Mouse (Mus musculus) bone marrow, adult 2 months (tissue): ENCODE data around the gene Inca1. TPM values are rescaled to one million over a fixed set of nuclear protein-coding genes. Genes with fewer than 3 reads are reported as not detected.

Experiments used
- H3K27ac ChIP-seq: fragments of 200-500 bp; 2 replicates; pipeline ENCODE4 v1.5.1; 2012; ENCODE audit warnings: low read depth, mild to moderate bottlenecking, control low read depth, inconsistent platforms, low read length; ENCODE audit not compliant: control insufficient read depth, poor library complexity, insufficient read depth
- H3K4me1 ChIP-seq: fragments of 200-500 bp; 2 replicates; pipeline ENCODE4 v1.6.1; 2011; ENCODE audit warnings: low read length; ENCODE audit not compliant: control insufficient read depth, insufficient read depth
- H3K4me3 ChIP-seq: fragments of 200-500 bp; replicated peaks from 2 replicates; pipeline ENCODE3; 2011; ENCODE audit warnings: mild to moderate bottlenecking, low read depth, low read length, control low read depth; ENCODE audit not compliant: control insufficient read depth
- CTCF ChIP-seq: fragments of 200-500 bp; IDR thresholded peaks from 2 replicates; pipeline ENCODE4 v1.5.1; 2011; ENCODE audit warnings: low read length, control low read depth; ENCODE audit not compliant: control insufficient read depth, insufficient read depth
- POLR2A ChIP-seq: fragments of 200-500 bp; IDR thresholded peaks from 2 replicates; pipeline ENCODE4 v1.6.1; 2011; ENCODE audit warnings: low read depth, mild to moderate bottlenecking, control low read depth, low read length, borderline replicate concordance; ENCODE audit not compliant: control insufficient read depth
- WGBS: fragments of 180-500 bp; shearing (Covaris S2); methylation state at CpG from one replicate; pipeline ENCODE4 v1.1.7; 2018; 5-methylcytosine and 5-hydroxymethylcytosine counted together
- polyA plus RNA-seq: library from polyadenylated mRNA; stranded (reverse); fragments of >200 nt; gene quantifications from 2 replicates; pipeline ENCODE4 v1.2.4, GENCODE M21; 2011; ENCODE audit warnings: low replicate concordance; ENCODE audit not compliant: missing spikeins, insufficient read depth, insufficient read length

Gene Inca1
- polyA plus RNA-seq, 1 experiment = not detected

DNA sequence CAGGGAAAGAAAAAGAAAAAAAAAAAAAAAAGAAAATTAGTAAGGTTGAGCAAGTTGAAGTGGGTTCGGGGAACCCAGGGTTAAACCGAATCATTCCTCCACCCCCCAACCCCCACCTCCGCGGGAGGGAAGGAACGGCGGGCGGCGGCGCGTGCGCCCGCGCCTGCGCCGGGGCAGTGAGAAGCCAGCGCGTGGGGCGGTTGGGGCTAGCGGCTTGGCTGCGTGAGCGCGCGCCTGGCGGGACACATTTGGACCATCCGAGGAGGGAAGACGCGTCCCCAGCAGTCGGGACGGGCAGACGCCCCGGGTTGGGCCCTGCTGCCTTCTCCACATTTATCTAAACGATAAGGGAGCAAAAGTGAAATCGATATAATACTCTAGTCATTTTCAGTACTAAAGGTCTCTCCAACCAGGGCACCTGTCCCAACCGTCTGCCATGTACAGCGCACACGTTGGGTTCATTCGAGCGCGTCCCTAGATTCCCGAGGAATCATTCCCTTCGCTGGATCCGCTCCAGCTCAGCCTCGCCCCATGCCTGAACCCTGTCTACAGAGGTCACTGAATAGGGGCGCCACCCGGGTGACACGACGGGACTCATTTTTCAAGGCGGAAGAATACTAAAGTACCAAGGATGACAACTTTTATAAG is 44.9 kb downstream of the Inca1 start:
- TF ChIP-seq POLR2A (peak; percentile 67; the same call in 1 of the 2 replicates), CTCF (no peak)
- Histone ChIP-seq H3K4me1 (peaks cover 6% of the 10 kb centered on the region), H3K4me3 (peak overlapping the region; percentile 84), H3K27ac (peak overlapping the region; percentile 82)
- under 1% methylated on average over 48 of the region's 48 CpGs for WGBS

DNA sequence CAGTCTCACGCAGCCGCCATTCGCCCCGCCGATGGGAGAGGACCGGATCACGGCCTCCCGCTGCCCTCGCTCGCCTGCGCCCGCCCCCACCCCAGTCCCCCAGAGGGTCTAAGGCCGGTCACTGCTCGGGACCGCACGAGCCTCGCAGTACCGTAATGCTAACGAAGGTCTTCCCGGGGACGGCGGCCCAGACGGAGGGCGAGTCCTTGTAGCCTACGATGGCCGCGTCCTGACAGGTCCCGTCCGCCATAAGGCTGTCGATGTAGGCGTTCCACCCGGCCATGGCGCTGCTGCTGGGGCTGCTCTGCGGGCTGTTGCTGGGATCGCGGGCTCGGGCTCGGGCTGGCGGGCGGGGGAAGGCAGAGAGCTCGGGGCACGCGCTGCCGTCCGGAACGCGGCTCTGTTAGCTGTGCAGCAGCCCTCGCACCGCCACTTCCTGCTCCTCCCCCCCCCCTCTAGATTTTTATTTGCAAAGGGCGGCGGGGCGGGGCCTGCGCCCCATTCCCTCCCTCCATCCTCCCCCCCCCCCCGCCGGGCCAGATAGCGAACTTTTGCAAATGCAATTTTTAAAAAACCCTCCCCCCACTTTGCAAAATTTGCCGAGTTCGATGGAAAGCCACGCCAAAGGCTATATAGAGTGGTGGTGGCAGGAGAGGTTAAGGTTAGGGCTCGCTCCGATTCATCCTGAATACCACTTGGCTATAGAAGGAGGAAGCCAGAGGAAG is 45.6 kb downstream of the Inca1 start, which contains the start of gene Pfn1:
Pfn1 (minus strand) TSS at position 447 of the 725 bp plus-strand sequence.
- H3K27ac ChIP-seq = peak within 1 kb of the TSS; percentile 100
- H3K4me1 ChIP-seq = peaks cover 7% of the 10 kb centered on the region
- peak; percentile 96; the same call in 1 of the 2 replicates for TF ChIP-seq POLR2A
- no peak for TF ChIP-seq CTCF
- peak within 1 kb of the TSS; percentile 98 for H3K4me3 ChIP-seq
- under 1% methylated on average over 60 of the region's 61 CpGs for WGBS

DNA sequence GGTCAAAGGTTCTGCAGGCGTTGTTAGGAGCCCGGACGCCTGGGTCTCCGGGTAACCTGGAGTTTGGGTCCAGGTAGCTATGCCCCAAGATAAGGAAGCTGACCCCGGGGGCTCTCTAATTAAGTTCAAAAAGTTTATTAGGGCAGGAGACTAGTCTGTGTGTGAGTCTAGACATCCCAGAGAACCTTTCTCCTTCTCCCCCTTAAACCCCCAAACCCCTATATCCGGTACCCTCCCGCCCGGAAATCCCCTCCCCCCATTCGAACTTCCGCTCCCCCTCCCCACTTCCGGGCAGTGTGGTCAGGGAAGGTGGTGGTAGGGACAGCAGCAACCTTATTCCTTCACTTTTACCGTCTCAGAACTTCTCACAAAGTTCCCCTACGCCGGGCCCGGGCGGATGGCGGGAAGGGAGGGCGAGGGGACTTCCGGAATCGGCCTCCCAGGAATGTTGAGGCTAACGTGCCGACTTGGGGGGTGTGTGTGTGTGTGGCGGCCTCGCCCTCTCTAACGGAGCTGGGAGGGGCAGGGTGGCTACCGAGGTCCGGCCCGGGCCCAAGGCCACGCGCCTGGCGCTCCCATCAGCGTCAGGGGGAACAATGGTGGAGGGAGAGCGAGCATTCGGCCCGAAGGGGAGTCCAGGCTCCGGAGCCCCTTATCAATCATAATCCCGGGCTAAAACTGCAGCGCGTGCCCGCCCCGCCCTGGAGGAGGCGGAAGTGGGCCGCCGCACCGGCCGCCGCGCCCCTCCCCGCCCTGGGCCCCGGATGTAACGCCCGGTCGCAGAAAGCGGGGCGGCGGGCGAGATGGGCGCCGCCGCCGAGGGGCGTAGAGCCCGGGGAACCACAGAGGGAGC is 46.4 kb downstream of the Inca1 start:
- TF ChIP-seq POLR2A (peak; percentile 37; the same call in 1 of the 2 replicates), CTCF (no peak)
- peak overlapping the region; percentile 100 for H3K27ac ChIP-seq
- peak overlapping the region; percentile 98 for H3K4me3 ChIP-seq
- WGBS = under 1% methylated on average over 63 of the region's 63 CpGs
- H3K4me1 ChIP-seq = peaks cover 10% of the 10 kb centered on the region

DNA sequence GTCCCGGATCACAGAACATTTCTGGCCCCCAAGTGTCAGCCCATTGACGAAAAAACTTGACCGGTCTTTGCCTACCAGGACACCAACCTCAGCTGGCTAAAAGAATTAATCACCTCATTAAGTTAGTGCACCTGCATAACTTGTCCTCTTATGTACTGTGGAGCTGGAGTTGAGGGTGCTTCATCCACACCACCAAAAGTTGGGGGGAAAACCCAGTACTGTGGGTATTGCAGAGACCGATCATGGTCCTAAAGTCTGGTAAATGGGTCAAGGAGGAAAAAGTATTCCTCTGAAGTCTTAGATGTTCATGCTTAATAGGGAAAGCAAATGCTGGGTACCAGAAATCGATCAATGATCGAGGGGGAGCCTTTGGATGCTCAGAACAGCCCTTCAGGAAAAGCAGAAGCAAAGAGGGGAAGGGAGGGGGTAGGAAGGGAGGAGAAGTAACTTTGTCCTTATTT is 47.0 kb downstream of the Inca1 start:
- Histone ChIP-seq H3K27ac (peak overlapping the region; percentile 100), H3K4me1 (peaks cover 10% of the 10 kb centered on the region), H3K4me3 (peak overlapping the region; percentile 98)
- no peak for TF ChIP-seq CTCF
- TF ChIP-seq POLR2A = no peak
- 8% methylated on average over 6 of the region's 6 CpGs for WGBS

DNA sequence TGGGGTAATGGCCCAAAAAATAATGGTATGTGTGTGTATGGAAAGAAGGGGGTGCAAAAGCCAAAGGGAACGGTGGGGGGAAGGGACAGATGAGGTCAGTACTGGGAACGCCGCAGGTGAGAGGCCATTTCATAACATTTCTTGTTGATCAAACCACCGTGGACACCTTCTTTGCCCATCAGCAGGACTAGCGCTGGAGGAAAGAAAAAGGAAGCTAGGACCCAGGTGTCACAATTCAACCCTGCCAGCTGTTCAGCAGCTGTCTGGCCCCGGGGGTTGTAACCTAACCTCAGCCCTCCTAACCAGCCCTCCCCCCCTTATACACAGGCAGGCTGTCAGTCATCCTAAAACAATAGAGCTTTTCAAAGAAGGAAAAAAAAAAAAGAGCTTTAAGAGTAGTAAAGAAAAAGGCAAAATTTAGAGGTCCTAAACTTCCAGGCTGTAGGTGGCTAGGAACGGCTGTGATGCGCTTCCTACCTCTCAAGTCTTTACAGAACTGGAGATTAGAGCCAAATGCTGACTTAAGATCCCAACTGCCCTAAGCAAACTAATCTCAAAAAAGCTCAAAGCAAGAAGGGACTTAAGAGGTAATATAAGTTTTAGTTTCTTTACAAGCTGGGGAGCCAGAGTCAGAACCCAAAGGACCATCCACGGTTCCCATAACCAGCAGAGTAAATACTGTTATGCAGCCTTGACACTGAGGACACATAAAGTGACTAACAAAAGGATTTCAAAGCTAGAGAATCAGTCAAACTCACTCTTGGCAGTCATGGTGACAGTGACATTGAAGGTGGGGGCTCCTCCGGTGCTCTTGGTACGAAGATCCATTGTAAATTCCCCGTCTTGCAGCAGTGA is 47.7 kb downstream of the Inca1 start:
- peaks cover 10% of the 10 kb centered on the region for H3K4me1 ChIP-seq
- TF ChIP-seq POLR2A (no peak), CTCF (no peak)
- WGBS = 16% methylated on average over 12 of the region's 12 CpGs
- peak overlapping the region; percentile 98 for H3K4me3 ChIP-seq
- peak overlapping the region; percentile 100 for H3K27ac ChIP-seq

DNA sequence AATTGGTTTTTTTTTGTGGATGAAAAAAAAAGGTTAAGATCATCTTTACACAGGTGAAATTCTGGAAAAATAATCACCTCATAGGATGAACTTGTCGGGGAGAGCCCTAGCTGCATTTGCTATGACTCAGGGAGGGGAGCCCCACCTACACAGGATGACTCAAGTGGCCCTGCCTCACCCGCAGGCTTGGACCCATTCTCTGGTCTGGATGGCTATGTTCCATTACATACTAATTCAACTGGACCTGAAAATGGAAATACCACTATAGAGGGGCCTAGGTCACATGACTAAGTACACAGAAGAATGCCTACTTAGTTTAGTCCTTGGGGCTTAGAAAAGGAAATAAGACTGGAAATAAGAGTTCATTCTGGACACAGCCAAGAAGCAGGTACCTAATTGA is 48.6 kb downstream of the Inca1 start:
- Histone ChIP-seq H3K4me1 (peaks cover 8% of the 10 kb centered on the region), H3K4me3 (peak overlapping the region; percentile 26), H3K27ac (peak overlapping the region; percentile 74; the same call in 1 of the 2 replicates)
- 16% methylated on average over 2 of the region's 2 CpGs for whole genome bisulfite sequencing
- TF ChIP-seq POLR2A (no peak), CTCF (no peak)
